Mouse (Mus musculus) hindbrain, postnatal 0 days (tissue): ENCODE measurements at regions not wholly inside any gene's neighbourhood (a gene's known extent, or its start where the extent isn't known, plus 50 kb on each side); places are given as distances from the start of the nearest gene placed in this dataset.

Source experiments
- ATAC-seq: fragments of 200-750 bp; cut with Nextera tagmentation; 2 replicates; pipeline ENCODE4 v1.8.0; 2017; ENCODE audit warnings: mild to moderate bottlenecking, moderate TSS enrichment, moderate library complexity
- DNase-seq: peaks from one replicate; pipeline ENCODE4 v3.0.0-alpha.2; 2015; ENCODE audit warnings: low spot score
- H3K27ac ChIP-seq: fragments of 300-500 bp; sonication (generic); 2 replicates; pipeline ENCODE4 v1.5.1; 2014; ENCODE audit warnings: mild to moderate bottlenecking
- H3K27me3 ChIP-seq: fragments of 300-500 bp; sonication (generic); 2 replicates; pipeline ENCODE4 v1.6.1; 2014; ENCODE audit warnings: low read length, mixed read lengths; ENCODE audit not compliant: insufficient read depth
- H3K36me3 ChIP-seq: fragments of 300-500 bp; sonication (generic); 2 replicates; pipeline ENCODE4 v1.6.1; 2014; ENCODE audit warnings: low read length, mixed read lengths; ENCODE audit not compliant: insufficient read depth
- H3K4me1 ChIP-seq: fragments of 300-500 bp; sonication (generic); 2 replicates; pipeline ENCODE4 v1.6.1; 2014; ENCODE audit warnings: antibody characterized with exemption, low read length, mixed read lengths; ENCODE audit not compliant: insufficient read depth
- H3K4me2 ChIP-seq: fragments of 300-500 bp; sonication (generic); 2 replicates; pipeline ENCODE4 v1.6.1; 2014; ENCODE audit warnings: low read depth, mild to moderate bottlenecking, low read length, moderate library complexity, mixed read lengths
- H3K4me3 ChIP-seq: fragments of 300-500 bp; sonication (generic); 2 replicates; pipeline ENCODE4 v1.5.1; 2014; ENCODE audit warnings: low read length
- H3K9ac ChIP-seq: fragments of 300-500 bp; sonication (generic); replicated peaks from 2 replicates; pipeline ENCODE4 v1.6.1; 2014; ENCODE audit warnings: mild to moderate bottlenecking, low read length, moderate library complexity, mixed read lengths
- H3K9me3 ChIP-seq: fragments of 300-500 bp; sonication (generic); 2 replicates; pipeline ENCODE4 v1.6.1; 2016; ENCODE audit warnings: low read length, mixed read lengths
- CTCF ChIP-seq: IDR thresholded peaks from 2 replicates; pipeline ENCODE4 v1.5.1; 2016; ENCODE audit warnings: antibody characterized with exemption, control low read depth, low read depth
- WGBS: fragments of 180-500 bp; shearing (Covaris S2); extraction: QIAGEN DNeasy Blood & Tissue Kit; methylation state at CpG from one replicate; pipeline ENCODE4 v1.1.7; 2014; 5-methylcytosine and 5-hydroxymethylcytosine counted together

- Histone ChIP-seq H3K36me3 (no peaks in the 10 kb centered on the region), H3K9me3 (no peaks in the 10 kb centered on the region), H3K4me1 (no peaks in the 10 kb centered on the region), H3K27ac (no peak overlapping the region), H3K27me3 (no peaks in the 10 kb centered on the region), H3K9ac (no peak overlapping the region), H3K4me3 (no peak overlapping the region), H3K4me2 (no peak overlapping the region)
- DNase-seq (peak; percentile 63), ATAC-seq (no peak; the same call in 1 of the 2 replicates)
- 58% methylated on average over 10 of the region's 10 CpGs for WGBS
- no peak for TF ChIP-seq CTCF
These were observed 61.1 kb upstream of the Cers6 start for GRCm38 (mm10) chr2:68799993-68800740.

GRCm38 (mm10) chr2:68804117-68804516 lies 57.1 kb upstream of the Cers6 start:
- TF ChIP-seq CTCF: no peak
- H3K4me3 ChIP-seq: no peak overlapping the region
- H3K4me1 ChIP-seq: no peaks in the 10 kb centered on the region
- H3K27ac ChIP-seq: no peak overlapping the region
- DNase-seq (no peak), ATAC-seq (no peak)
- no peak overlapping the region for H3K4me2 ChIP-seq
- H3K36me3 ChIP-seq: no peaks in the 10 kb centered on the region
- WGBS: 94% methylated on average over 6 of the region's 6 CpGs
- no peaks in the 10 kb centered on the region for H3K9me3 ChIP-seq
- no peaks in the 10 kb centered on the region for H3K27me3 ChIP-seq
- no peak overlapping the region for H3K9ac ChIP-seq

- H3K27me3 ChIP-seq: no peaks in the 10 kb centered on the region
- peak; percentile 78 for ATAC-seq
- no peak for TF ChIP-seq CTCF
- WGBS: 25% methylated on average over 3 of the region's 3 CpGs
- no peaks in the 10 kb centered on the region for H3K36me3 ChIP-seq
- no peak overlapping the region for H3K4me3 ChIP-seq
- DNase-seq: peak; percentile 60
- H3K27ac ChIP-seq: no peak overlapping the region
- H3K4me1 ChIP-seq: no peaks in the 10 kb centered on the region
- H3K9ac ChIP-seq: no peak overlapping the region
- H3K9me3 ChIP-seq: no peaks in the 10 kb centered on the region
- peak overlapping the region; percentile 27 for H3K4me2 ChIP-seq
These were observed 55.4 kb upstream of the Cers6 start for GRCm38 (mm10) chr2:68805866-68806265.

- no peak for ATAC-seq
- 22% methylated on average over 10 of the region's 10 CpGs for WGBS
- H3K27ac ChIP-seq: no peak overlapping the region
These were observed 54.8 kb upstream of the Cers6 start for GRCm38 (mm10) chr2:68806311-68806895.

More at GRCm38 (mm10) chr2:68806311-68806895, 54.8 kb upstream of the Cers6 start:
- no peak overlapping the region for H3K9ac ChIP-seq
- H3K4me2 ChIP-seq: peak overlapping the region; percentile 27
- no peak for TF ChIP-seq CTCF
- H3K4me3 ChIP-seq: no peak overlapping the region
- H3K9me3 ChIP-seq: no peaks in the 10 kb centered on the region
- DNase-seq: no peak
- H3K27me3 ChIP-seq: no peaks in the 10 kb centered on the region
- no peaks in the 10 kb centered on the region for H3K4me1 ChIP-seq
- no peaks in the 10 kb centered on the region for H3K36me3 ChIP-seq
